Mouse (Mus musculus): Measurements from ENCODE around the gene Fbxw8. TPM values are rescaled to one million over a fixed set of nuclear protein-coding genes. Genes with fewer than 3 reads are reported as not detected.

Gene Fbxw8
- polyA plus RNA-seq, 1 experiment from 2014 or later = 28.9 TPM

DNA sequence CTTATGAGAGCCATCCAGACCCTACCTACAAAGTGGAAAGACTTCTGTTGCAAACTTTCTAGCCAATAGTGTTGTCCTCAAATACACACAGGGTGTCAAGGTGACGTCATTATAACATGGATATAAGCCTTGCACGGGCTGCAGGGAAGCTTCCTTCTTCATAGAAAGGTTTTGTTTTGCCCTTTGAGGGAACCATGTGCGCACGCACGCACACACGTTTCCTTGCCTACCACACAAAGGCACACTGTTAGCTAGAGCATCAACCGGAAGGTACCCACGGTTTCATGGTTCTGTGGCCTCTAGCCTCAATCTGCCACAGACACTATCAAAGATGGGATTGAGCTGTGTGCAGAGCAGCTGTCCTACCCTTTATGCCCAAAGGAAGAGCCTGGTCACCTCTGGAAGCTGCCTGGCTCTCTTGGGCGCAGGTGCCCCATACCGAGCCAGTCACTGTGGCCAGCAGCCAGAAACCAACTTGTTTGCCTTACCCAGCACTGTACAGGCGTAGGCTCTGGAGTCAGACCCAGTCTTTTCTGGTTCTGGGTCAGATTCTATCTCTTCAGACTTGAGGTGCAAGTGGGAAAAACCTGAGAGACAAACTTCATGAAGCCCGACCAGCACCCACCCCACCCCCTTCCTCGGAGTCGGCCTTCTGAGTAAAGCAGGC is 108.0 kb downstream of the Fbxw8 start:
- WGBS = 82% methylated on average over 14 of the region's 14 CpGs
- no peak overlapping the region for H3K27ac ChIP-seq

DNA sequence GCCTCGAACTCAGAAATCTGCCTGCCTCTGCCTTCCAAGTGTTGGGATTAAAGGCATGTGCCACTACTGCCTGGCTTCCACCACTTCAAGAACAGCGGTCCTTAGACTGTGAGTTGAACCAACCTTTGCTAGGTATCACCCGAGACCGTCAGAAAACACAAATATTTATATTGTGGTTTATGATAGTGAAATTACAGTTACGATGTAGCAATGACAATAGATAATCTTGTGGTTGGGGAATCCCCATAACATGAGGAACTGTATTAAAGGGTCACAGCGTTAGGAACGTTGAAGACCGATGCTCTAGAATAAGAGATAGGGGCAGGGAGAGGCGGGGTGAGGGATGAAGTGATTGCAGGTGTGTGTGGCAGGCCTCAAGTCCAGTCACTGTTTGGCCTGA is 109.9 kb downstream of the Fbxw8 start:
- Histone ChIP-seq H3K36me3 (no peaks in the 10 kb centered on the region), H3K4me1 (peaks cover under 1% of the 10 kb centered on the region; the same call in 1 of the 2 replicates), H3K9ac (no peak overlapping the region), H3K4me3 (replicated peaks) (no peak overlapping the region), H3K4me2 (no peak overlapping the region), H3K27me3 (no peaks in the 10 kb centered on the region), H3K27ac (no peak overlapping the region), H3K9me3 (replicated peaks) (no peaks in the 10 kb centered on the region; the same call in 1 of the 2 replicates)
- no peak for ATAC-seq (replicated peaks; ENCODE audit: low FRiP score)
- WGBS = 93% methylated on average over 9 of the region's 9 CpGs

More for the DNA sequence above, 108.0 kb downstream of the Fbxw8 start:
- ATAC-seq (replicated peaks; ENCODE audit: low FRiP score) = no peak
- no peaks in the 10 kb centered on the region for H3K9me3 ChIP-seq (replicated peaks)
- no peak overlapping the region for H3K4me2 ChIP-seq
- no peak overlapping the region for H3K9ac ChIP-seq
- no peak overlapping the region for H3K4me3 ChIP-seq (replicated peaks)
- no peaks in the 10 kb centered on the region for H3K27me3 ChIP-seq
- peaks cover 4% of the 10 kb centered on the region for H3K4me1 ChIP-seq
- H3K36me3 ChIP-seq = no peaks in the 10 kb centered on the region

DNA sequence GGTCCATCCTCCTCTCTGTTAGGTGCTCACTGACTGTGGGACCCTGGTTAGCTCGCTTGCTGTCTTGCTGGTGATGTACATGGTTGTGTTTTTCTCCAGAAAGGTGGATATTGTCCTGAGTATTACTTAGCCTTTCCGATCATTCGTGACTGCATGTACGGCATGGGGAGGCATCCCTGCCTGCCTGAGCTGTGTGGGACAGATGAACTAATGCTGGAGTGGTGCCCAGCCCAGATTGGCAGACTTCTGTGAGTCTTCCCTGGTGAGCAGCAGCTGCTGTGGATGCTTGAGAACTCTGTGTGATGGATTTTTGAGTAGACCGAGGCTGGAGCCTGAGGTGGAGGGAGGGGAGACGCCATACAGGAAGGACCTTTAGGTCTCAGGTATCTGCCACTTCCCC is 110.4 kb downstream of the Fbxw8 start:
- Histone ChIP-seq H3K36me3 (no peaks in the 10 kb centered on the region), H3K4me1 (no peaks in the 10 kb centered on the region), H3K4me2 (no peak overlapping the region), H3K4me3 (replicated peaks) (no peak overlapping the region), H3K27me3 (no peaks in the 10 kb centered on the region), H3K9me3 (replicated peaks) (no peaks in the 10 kb centered on the region; the same call in 1 of the 2 replicates), H3K27ac (no peak overlapping the region), H3K9ac (no peak overlapping the region)
- WGBS = 85% methylated on average over 6 of the region's 6 CpGs
- ATAC-seq (replicated peaks; ENCODE audit: low FRiP score) = no peak

DNA sequence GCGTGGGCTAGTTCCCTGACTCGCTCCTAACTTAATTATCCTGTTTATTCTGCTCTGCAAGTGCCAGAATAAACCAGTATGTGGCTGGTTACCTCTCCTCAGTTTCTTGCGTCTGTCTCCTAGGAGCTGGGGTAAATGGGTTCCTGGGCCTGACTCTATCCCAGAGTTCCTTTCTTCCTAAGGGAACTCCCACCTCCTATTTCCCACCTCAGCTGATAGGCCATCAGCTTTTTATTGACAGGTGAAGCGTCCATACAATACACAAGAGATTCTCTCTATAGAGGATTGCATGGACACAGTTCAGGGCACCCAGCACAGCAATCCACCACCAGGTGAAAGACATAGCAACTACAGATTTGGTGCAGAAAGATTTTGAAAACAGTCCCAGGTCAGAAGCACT is 111.5 kb downstream of the Fbxw8 start:
- Histone ChIP-seq H3K4me2 (no peak overlapping the region), H3K4me3 (replicated peaks) (no peak overlapping the region), H3K36me3 (no peaks in the 10 kb centered on the region), H3K27ac (no peak overlapping the region), H3K4me1 (no peaks in the 10 kb centered on the region), H3K9ac (no peak overlapping the region), H3K9me3 (replicated peaks) (no peaks in the 10 kb centered on the region; the same call in 1 of the 2 replicates), H3K27me3 (no peaks in the 10 kb centered on the region)
- ATAC-seq (replicated peaks; ENCODE audit: low FRiP score) = no peak
- whole genome bisulfite sequencing = 82% methylated on average over 4 of the region's 4 CpGs

DNA sequence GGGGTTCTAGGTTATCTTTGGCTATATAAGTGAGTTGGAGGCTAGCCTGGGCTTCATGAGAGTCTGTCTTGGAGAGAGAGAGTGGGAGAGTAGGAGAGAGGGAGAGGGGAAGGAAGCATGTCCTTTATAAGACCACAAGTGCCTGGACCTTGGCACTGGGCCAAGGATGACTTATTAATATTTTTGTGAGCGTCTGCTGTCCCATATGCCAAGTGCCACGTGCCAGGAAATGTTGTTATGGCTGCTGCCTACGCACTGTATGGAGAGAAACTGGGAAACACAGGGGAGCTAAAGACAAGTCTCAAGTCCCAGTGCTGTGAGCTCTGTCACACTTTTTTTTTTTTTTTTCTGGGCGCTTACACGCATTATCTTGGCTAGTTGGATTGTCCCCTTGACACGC is 112.7 kb downstream of the Fbxw8 start:
- Histone ChIP-seq H3K27me3 (no peaks in the 10 kb centered on the region), H3K9ac (no peak overlapping the region), H3K4me3 (replicated peaks) (no peak overlapping the region), H3K4me1 (peaks cover 7% of the 10 kb centered on the region), H3K36me3 (no peaks in the 10 kb centered on the region), H3K9me3 (replicated peaks) (no peaks in the 10 kb centered on the region; the same call in 1 of the 2 replicates), H3K4me2 (no peak overlapping the region), H3K27ac (no peak overlapping the region)
- 87% methylated on average over 6 of the region's 6 CpGs for WGBS
- ATAC-seq (replicated peaks; ENCODE audit: low FRiP score) = no peak

DNA sequence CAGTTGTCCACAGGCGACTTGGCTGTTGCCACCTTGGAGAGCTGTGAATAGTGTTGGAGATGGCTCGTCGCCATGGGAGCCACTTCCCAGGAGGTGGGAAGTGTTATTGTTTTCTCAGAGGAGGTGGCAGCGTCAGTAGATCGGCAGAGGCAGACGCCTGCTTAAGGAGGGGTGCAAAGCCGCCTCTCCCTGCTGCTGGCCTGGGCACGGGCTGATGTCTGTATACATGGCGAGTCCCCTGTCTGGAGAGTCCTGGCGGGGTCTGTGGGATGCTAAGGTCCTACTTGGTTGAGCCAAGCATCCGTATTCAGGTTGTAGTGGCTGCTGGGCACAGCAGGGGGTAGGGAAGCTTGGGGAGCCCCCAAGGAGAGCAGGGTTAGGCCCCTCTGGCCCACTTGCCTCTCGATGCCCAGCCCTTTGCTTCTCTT is 116.0 kb downstream of the Fbxw8 start:
- no peaks in the 10 kb centered on the region for H3K36me3 ChIP-seq
- H3K27me3 ChIP-seq = no peaks in the 10 kb centered on the region
- peaks cover 19% of the 10 kb centered on the region for H3K4me1 ChIP-seq
- H3K4me3 ChIP-seq (replicated peaks) = no peak overlapping the region
- no peak for ATAC-seq (replicated peaks; ENCODE audit: low FRiP score)
- WGBS = 43% methylated on average over 12 of the region's 12 CpGs
- no peak overlapping the region for H3K4me2 ChIP-seq
- peaks cover 10% of the 10 kb centered on the region for H3K9me3 ChIP-seq (replicated peaks)
- no peak overlapping the region for H3K27ac ChIP-seq
- H3K9ac ChIP-seq = no peak overlapping the region

DNA sequence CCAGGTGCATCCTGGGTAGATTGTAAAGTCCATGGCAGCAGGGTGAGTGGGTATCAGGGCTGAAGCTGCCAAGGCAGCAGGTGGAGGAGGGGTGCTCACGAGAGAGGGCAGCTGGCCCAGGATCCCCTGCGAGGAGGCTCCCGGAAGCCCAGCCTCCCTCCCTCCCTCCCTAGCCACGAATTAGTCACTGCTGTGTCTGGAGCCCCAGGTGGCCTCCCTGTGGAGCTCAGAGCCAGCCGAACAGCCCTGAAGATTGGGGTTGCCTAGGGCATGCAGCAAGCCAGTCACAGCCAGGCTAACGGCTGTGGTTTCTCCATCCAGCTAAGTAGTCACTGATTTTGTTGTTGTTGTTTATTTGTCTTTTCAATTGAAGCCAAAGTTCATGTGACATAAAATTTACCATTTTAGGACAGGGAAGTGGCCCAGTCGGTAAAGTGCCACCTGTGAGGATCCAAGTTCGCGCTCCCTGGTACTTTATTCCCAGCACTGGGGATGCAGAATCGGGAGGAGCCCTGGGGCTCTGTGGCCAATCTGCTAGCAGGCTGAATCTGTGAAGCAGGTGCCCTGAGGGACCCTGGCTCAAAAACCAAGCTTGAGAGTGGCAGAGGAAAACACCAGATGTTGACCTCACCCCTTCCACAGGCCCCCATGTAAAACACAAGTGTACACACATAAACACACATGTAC is 117.3 kb downstream of the Fbxw8 start:
- Histone ChIP-seq H3K4me2 (peak overlapping the region; percentile 37), H3K4me3 (replicated peaks) (no peak overlapping the region; the same call in 1 of the 2 replicates), H3K27ac (0 out of 2 replicates have a peak overlapping the region, but pooled peaks have one; percentile 11), H3K9ac (no peak overlapping the region), H3K9me3 (replicated peaks) (peaks cover 10% of the 10 kb centered on the region), H3K27me3 (no peaks in the 10 kb centered on the region), H3K36me3 (no peaks in the 10 kb centered on the region), H3K4me1 (peaks cover 22% of the 10 kb centered on the region)
- peak; percentile 72 for ATAC-seq (replicated peaks; ENCODE audit: low FRiP score)
- WGBS = 14% methylated on average over 10 of the region's 10 CpGs

DNA sequence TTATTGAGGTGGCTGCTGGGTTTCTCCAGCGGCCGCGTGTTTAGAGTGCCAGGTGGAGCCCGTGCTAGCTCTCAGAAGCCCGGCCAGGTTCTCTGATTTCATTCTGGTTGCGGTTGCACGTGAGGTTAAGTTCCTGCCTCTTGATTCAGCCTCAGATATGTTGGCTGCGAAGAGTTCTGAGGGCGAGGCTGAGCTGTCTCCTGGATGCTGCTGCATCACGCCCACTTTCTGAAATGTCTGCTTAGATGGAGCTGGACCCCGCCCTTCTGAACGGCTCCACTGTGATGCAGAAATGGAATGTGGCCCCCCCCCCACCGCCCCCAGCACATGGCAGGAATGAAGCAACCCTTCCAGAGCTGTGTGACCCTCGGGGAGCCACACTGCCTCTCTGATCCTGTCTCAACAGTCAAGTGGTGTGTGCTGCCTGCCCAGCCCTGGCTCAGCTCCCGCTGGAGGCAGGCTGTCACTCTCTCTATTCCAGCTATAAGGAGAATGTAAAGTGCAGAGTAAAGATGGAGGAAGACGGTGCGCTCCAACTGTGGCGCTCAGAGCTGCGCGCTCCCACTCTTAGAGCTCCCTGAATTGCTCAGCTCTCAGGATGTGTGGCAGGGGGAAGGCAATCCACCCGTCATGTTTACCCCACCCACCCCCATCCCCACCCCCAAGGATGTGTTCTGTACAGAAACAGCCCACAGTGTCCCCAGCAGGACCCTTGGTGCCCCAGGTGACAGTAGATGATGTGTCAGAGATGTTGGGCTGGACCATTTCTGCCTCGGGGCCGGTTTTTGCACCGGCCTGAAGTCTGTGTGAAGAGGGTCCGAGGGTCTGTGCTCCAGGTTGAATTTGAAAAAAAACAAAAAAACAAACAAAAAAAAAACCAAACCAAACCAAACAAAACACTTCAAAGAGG is 118.1 kb downstream of the Fbxw8 start:
- no peak overlapping the region; the same call in 1 of the 2 replicates for H3K4me3 ChIP-seq (replicated peaks)
- H3K9me3 ChIP-seq (replicated peaks) = peaks cover 10% of the 10 kb centered on the region
- peaks cover 22% of the 10 kb centered on the region for H3K4me1 ChIP-seq
- no peak overlapping the region for H3K9ac ChIP-seq
- no peaks in the 10 kb centered on the region for H3K27me3 ChIP-seq
- H3K36me3 ChIP-seq = no peaks in the 10 kb centered on the region
- peak overlapping the region; percentile 37 for H3K4me2 ChIP-seq
- ATAC-seq (replicated peaks; ENCODE audit: low FRiP score) = no peak
- 38% methylated on average over 25 of the region's 25 CpGs for WGBS
- H3K27ac ChIP-seq = 0 out of 2 replicates have a peak overlapping the region, but pooled peaks have one; percentile 11

DNA sequence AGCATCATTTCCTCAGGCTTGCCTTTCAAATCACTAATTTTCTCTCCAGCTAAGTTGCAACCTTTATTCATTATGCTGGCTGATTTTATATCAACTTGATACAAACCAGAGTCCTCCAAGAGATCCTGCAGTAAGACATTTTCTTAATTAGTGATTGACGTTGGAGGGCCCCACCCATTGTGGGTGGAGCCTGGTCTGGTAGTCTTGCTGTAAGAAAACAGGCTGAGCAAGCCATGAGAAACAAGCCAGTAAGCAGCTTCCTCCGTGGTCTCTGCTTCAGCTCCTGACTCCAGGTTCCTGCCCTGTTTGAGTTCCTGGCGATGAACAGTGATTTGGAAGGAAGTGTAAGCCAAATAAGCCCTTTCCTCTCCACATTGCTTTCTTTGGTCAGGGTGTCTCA is 119.5 kb downstream of the Fbxw8 start:
- no peak overlapping the region for H3K27ac ChIP-seq
- 0 out of 2 replicates have a peak, but pooled peaks cover 6% of the 10 kb centered on the region for H3K27me3 ChIP-seq
- H3K36me3 ChIP-seq = no peaks in the 10 kb centered on the region
- H3K4me3 ChIP-seq (replicated peaks) = no peak overlapping the region
- no peak for ATAC-seq (replicated peaks; ENCODE audit: low FRiP score)
- H3K9ac ChIP-seq = no peak overlapping the region
- WGBS = 65% methylated on average over 3 of the region's 3 CpGs
- peaks cover 10% of the 10 kb centered on the region for H3K9me3 ChIP-seq (replicated peaks)
- peaks cover 22% of the 10 kb centered on the region for H3K4me1 ChIP-seq
- H3K4me2 ChIP-seq = no peak overlapping the region

DNA sequence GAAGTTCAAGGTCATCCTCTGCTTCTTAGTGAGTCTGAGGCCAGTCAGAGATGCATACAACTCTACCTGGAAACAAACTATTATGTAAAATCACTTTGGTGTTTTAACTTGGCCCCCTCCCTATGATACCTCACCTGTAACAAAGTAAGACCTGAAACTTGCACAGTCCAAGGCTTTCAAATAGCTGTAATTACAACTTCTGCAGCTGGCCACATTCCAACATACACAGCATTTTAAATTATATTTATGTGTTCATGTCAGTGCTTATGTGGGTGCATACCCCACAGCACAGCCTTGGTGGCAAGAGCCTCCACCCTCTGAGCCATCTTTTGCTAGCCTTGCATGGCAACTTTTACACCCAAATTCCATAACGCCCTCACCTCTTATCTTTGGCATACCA is 120.6 kb downstream of the Fbxw8 start:
- Histone ChIP-seq H3K4me1 (peaks cover 22% of the 10 kb centered on the region), H3K9me3 (replicated peaks) (peaks cover 10% of the 10 kb centered on the region), H3K9ac (no peak overlapping the region), H3K4me2 (no peak overlapping the region), H3K36me3 (no peaks in the 10 kb centered on the region), H3K27me3 (peaks cover 16% of the 10 kb centered on the region), H3K4me3 (replicated peaks) (no peak overlapping the region), H3K27ac (no peak overlapping the region)
- WGBS = 81% methylated on average over 1 of the region's 1 CpGs
- ATAC-seq (replicated peaks; ENCODE audit: low FRiP score) = no peak

DNA sequence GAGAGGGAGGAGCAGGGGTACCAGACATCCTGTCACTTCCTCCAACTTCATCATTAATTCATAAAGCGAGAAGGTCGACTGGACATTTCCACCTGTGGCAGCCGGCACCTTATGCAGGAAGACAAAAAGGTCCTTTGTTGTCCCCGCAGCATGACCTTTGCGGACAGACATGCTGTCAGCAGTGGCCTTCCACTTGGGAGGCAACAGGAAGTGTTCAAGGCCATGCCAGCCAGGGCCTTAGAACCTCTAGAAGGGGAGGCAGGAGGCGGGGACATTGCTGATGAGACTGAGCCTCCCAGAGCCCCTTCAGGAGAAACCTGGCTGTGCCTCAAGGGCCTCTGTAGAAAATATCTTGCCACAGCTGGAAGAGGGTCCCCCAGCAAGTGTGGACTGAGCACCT is 121.5 kb downstream of the Fbxw8 start:
- Histone ChIP-seq H3K27ac (no peak overlapping the region), H3K4me2 (no peak overlapping the region), H3K9me3 (replicated peaks) (peaks cover 10% of the 10 kb centered on the region), H3K4me1 (peaks cover 31% of the 10 kb centered on the region), H3K9ac (no peak overlapping the region), H3K27me3 (peaks cover 25% of the 10 kb centered on the region), H3K36me3 (no peaks in the 10 kb centered on the region), H3K4me3 (replicated peaks) (no peak overlapping the region)
- ATAC-seq (replicated peaks; ENCODE audit: low FRiP score) = no peak
- 65% methylated on average over 6 of the region's 6 CpGs for WGBS

All from kidney, embryonic 15.5 days (tissue).